In the genomic region with DNA sequence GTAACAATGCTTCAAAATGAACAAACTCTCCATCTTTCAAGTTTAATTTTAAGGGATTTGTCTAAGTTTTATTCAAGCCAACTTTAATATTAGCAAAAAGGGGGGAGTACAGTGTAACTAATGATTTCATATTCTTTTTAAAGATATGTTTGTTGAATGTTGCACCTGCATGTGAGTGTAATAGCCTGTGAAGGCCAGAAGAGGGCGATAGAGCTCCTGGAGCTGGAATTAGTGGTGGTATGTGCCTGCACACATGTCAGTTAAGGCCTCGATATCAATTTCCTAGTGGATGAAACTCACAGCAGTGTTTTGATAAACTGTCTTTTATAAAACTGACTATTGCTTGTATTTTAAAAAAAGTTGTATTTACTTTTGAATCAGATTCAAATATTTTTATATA, we compare ENCODE assay signal across 15 mouse cellular contexts. TPM values are rescaled to one million over a fixed set of nuclear protein-coding genes. Genes with fewer than 3 reads are reported as not detected.
DNase-seq lines count a peak whose midpoint lies in the region; ATAC-seq and TF ChIP-seq lines count a peak whose summit lies in the region.
"Had no signal": no experiment of that assay in that cellular context is flagged by ENCODE, and none has a peak within 500 bp of the region (broad histone marks: within the 10 kb centered on the region; RNA-seq: fewer than 3 reads in every experiment).

No protein-coding gene starts in this region.

- DNase-seq in kidney, postnatal 0 days (ENCODE audit: low spot score): no peak
- DNase-seq in kidney, adult 8-10 months: no peak
- peak; percentile 13 to 14 for DNase-seq in B cell, adult 2 months
- DNase-seq in MEL-GATA-1-ER (ENCODE audit: extremely low read depth, low read depth): peak; percentile 28
- DNase-seq in stomach, postnatal 0 days (ENCODE audit: low spot score): no peak
- DNase-seq in adrenal gland, adult (ENCODE audit: inconsistent age in 2 of 2, low spot score in 1 of 2): no peak
- no peak for DNase-seq in spleen, postnatal 14 days (ENCODE audit: low spot score in 2 of 2)
- DNase-seq: adrenal gland, postnatal 36 days; cerebellum, adult 2 months; gastrocnemius, postnatal 14 days had no signal

- H3K27me3 ChIP-seq in kidney, postnatal 0 days (ENCODE audit: insufficient read depth, low read length): no peaks in the 10 kb centered on the region
- no peaks in the 10 kb centered on the region for H3K27me3 ChIP-seq in stomach, postnatal 0 days (ENCODE audit: control insufficient read depth, insufficient read depth, low read length)
- H3K27me3 ChIP-seq: heart, embryonic 15.5 days; limb, embryonic 12.5 days; midbrain, embryonic 13.5 days; neural tube, embryonic 12.5 days had no signal

- no peak overlapping the region for H3K27ac ChIP-seq in kidney, postnatal 0 days
- no peak overlapping the region for H3K27ac ChIP-seq in stomach, postnatal 0 days (replicated peaks)
- H3K27ac ChIP-seq: heart, embryonic 15.5 days; limb, embryonic 12.5 days; midbrain, embryonic 13.5 days; neural tube, embryonic 12.5 days had no signal

- H3K4me2 ChIP-seq in kidney, postnatal 0 days (ENCODE audit: low read length): no peak overlapping the region
- H3K4me2 ChIP-seq in stomach, postnatal 0 days (replicated peaks; ENCODE audit: low read depth): no peak overlapping the region
- H3K4me2 ChIP-seq: heart, embryonic 15.5 days; limb, embryonic 12.5 days; midbrain, embryonic 13.5 days; neural tube, embryonic 12.5 days had no signal

- H3K9me3 ChIP-seq in kidney, postnatal 0 days (replicated peaks; ENCODE audit: low read length): no peaks in the 10 kb centered on the region
- no peaks in the 10 kb centered on the region for H3K9me3 ChIP-seq in stomach, postnatal 0 days (ENCODE audit: control insufficient read depth, low read length)
- H3K9me3 ChIP-seq: heart, embryonic 15.5 days; limb, embryonic 12.5 days; midbrain, embryonic 13.5 days; neural tube, embryonic 12.5 days had no signal

- WGBS in kidney, postnatal 0 days: 74% methylated on average over 2 of the region's 2 CpGs
- 62% methylated on average over 2 of the region's 2 CpGs for WGBS in stomach, postnatal 0 days

- TF ChIP-seq CTCF in kidney, postnatal 0 days (IDR thresholded peaks at IDR 0.05; ENCODE audit: low read depth): peak; percentile 55
- peak; percentile 54 for TF ChIP-seq CTCF in stomach, postnatal 0 days (IDR thresholded peaks at IDR 0.05; ENCODE audit: low read depth)

- no peaks in the 10 kb centered on the region for H3K4me1 ChIP-seq in kidney, postnatal 0 days (replicated peaks; ENCODE audit: insufficient read depth, low read length)
- no peaks in the 10 kb centered on the region for H3K4me1 ChIP-seq in stomach, postnatal 0 days (replicated peaks; ENCODE audit: control insufficient read depth, insufficient read depth)
- H3K4me1 ChIP-seq: heart, embryonic 15.5 days; limb, embryonic 12.5 days; neural tube, embryonic 12.5 days had no signal

- no peak overlapping the region for H3K4me3 ChIP-seq in kidney, postnatal 0 days (replicated peaks; ENCODE audit: low read depth, low read length)
- no peak overlapping the region for H3K4me3 ChIP-seq in stomach, postnatal 0 days (ENCODE audit: low read depth, low read length)
- H3K4me3 ChIP-seq: heart, embryonic 15.5 days; limb, embryonic 12.5 days; midbrain, embryonic 13.5 days; neural tube, embryonic 12.5 days had no signal

- no peak overlapping the region for H3K9ac ChIP-seq in kidney, postnatal 0 days (ENCODE audit: low read depth, low read length)
- no peak overlapping the region for H3K9ac ChIP-seq in stomach, postnatal 0 days (ENCODE audit: low read length)
- H3K9ac ChIP-seq: heart, embryonic 15.5 days; limb, embryonic 12.5 days; midbrain, embryonic 13.5 days; neural tube, embryonic 12.5 days had no signal

- no peaks in the 10 kb centered on the region for H3K36me3 ChIP-seq in kidney, postnatal 0 days (ENCODE audit: insufficient read depth, low read length)
- no peaks in the 10 kb centered on the region for H3K36me3 ChIP-seq in stomach, postnatal 0 days (ENCODE audit: control insufficient read depth, insufficient read depth, low read length)
- H3K36me3 ChIP-seq: heart, embryonic 15.5 days; limb, embryonic 12.5 days; midbrain, embryonic 13.5 days; neural tube, embryonic 12.5 days had no signal

- no peak for TF ChIP-seq EP300 in stomach, postnatal 0 days (optimal IDR thresholded peaks at IDR 0.05)

- no peak for ATAC-seq in kidney, postnatal 0 days (replicated peaks; ENCODE audit: low FRiP score, low read depth)
- ATAC-seq in stomach, postnatal 0 days (ENCODE audit: low FRiP score, low TSS enrichment): no peak
- ATAC-seq: inflammation-experienced regulatory T-cells, adult 6 months; midbrain, embryonic 13.5 days had no signal

RNA-seq across cellular contexts. Expression of a gene that starts 39.7 kb away (rescaled TPM):
- polyA plus RNA-seq in kidney, postnatal 0 days (2015; fragmentation: Nextera tagmentation; extraction: Ambion mirVana): 0.26 and 0.34 TPM in 2 replicates
- polyA plus RNA-seq in stomach, postnatal 0 days (2015; fragmentation: Nextera tagmentation; extraction: Ambion mirVana): 0.04 and 0.11 TPM in 2 replicates
- polyA plus RNA-seq: limb, embryonic 12.5 days had no signal

Comparison
In these comparisons a context has a peak if more than half of its experiments do, and no peak if none do; other contexts are left out.
1. DNase-seq: peak in B cell, adult 2 months (2 of 2) and MEL-GATA-1-ER (single experiment); none in kidney, postnatal 0 days (single experiment), kidney, adult 8-10 months (0 of 2), stomach, postnatal 0 days (single experiment), adrenal gland, adult (0 of 2) and spleen, postnatal 14 days (0 of 2).